Mouse (Mus musculus) liver, adult 2 months (tissue): ENCODE measurements around the gene Fntb.

ENCODE experiments used
- CTCF ChIP-seq: fragments of 200-500 bp; IDR thresholded peaks from 2 replicates; pipeline ENCODE4 v1.5.1; 2011; ENCODE audit warnings: low read depth, low read length, control low read depth
- POLR2A ChIP-seq: fragments of 200-500 bp; IDR thresholded peaks from 2 replicates; pipeline ENCODE4 v1.6.1; 2011; ENCODE audit warnings: low read length, control low read depth; ENCODE audit not compliant: insufficient read depth; ENCODE audit errors: extremely low read depth

GRCm38 (mm10) chr12:76927012-76927411 is 161.6 kb downstream of the Fntb start:
- TF ChIP-seq CTCF (no peak), POLR2A (no peak)
